ENCODE assay signal across 20 mouse cellular contexts in the genomic region with DNA sequence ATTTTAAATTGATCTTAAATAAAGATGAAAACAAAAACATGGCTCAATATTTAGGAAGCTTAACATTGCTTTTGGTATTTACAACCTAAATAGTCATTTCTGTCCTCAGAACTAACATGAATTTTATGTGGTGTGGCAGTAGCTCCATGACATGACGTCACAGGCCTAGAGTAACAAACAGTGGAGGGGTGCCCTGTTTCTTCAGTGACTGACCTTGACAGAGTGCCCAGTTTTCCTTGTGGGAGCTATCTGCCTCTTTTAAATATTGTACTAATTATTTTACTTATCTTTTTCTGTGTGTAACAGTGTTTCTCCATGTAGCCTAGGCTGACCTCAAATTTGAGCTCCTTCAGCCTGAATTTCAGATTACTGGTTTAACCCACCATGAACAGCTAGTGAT. TPM values are rescaled to one million over a fixed set of nuclear protein-coding genes. Genes with fewer than 3 reads are reported as not detected.
DNase-seq lines count a peak whose midpoint lies in the region; TF ChIP-seq lines count a peak whose summit lies in the region.
"Had no signal": no experiment of that assay in that cellular context is flagged by ENCODE, and none has a peak within 500 bp of the region (broad histone marks: within the 10 kb centered on the region; RNA-seq: fewer than 3 reads in every experiment).

No protein-coding gene starts in this region.

- H3K36me3 ChIP-seq in liver, adult 2 months (ENCODE audit: control insufficient read depth, insufficient read depth, low read length), result peaks cover 14% of the 10 kb centered on the region; the same call in 1 of the 2 replicates

- TF ChIP-seq CTCF in liver, adult 2 months (IDR thresholded peaks at IDR 0.05; ENCODE audit: low read depth, low read length), result no peak

- H3K27me3 ChIP-seq in liver, adult 2 months (ENCODE audit: control insufficient read depth, insufficient read depth, low read length), result no peaks in the 10 kb centered on the region
- H3K27me3 ChIP-seq: CH12.LX; embryonic facial prominence, embryonic 12.5 days; embryonic facial prominence, embryonic 15.5 days; hindbrain, embryonic 12.5 days; hindbrain, embryonic 15.5 days; Patski had no signal

- DNase-seq in adrenal gland, adult 2 months, result peak; percentile 55
- no peak for DNase-seq in adrenal gland, adult 18-20 months (ENCODE audit: low spot score in 2 of 2)
- peak; percentile 70 for DNase-seq in liver, adult 2 months (ENCODE audit: extremely low read depth, low read depth, low spot score)
- DNase-seq in liver, result no peak
- peak; percentile 48 to 52 for DNase-seq in adrenal gland, postnatal 36 days
- DNase-seq in testis, postnatal 14 days (ENCODE audit: low spot score), result peak; percentile 70
- no peak for DNase-seq in right cerebral cortex, postnatal 36 days (ENCODE audit: low spot score in 2 of 2)
- DNase-seq: B cell, adult 2 months; cerebellum, adult 18-20 months; cerebellum, adult 9-10 months; cerebellum, postnatal 25 days; forebrain, postnatal 0 days; gastrocnemius, adult 2 months; gastrocnemius, postnatal 14 days had no signal

- peaks cover 18% of the 10 kb centered on the region for H3K4me1 ChIP-seq in liver, adult 2 months (ENCODE audit: control insufficient read depth, insufficient read depth, low read length)
- H3K4me1 ChIP-seq: embryonic facial prominence, embryonic 12.5 days; embryonic facial prominence, embryonic 15.5 days; hindbrain, embryonic 12.5 days; hindbrain, embryonic 15.5 days had no signal

- H3K79me2 ChIP-seq in liver, adult 2 months (ENCODE audit: control insufficient read depth, insufficient read depth, low read length), result no peaks in the 10 kb centered on the region; the same call in 1 of the 2 replicates

- no peak overlapping the region for H3K4me3 ChIP-seq in liver, adult 2 months (ENCODE audit: insufficient read depth, low read depth, low read length)
- H3K4me3 ChIP-seq: embryonic facial prominence, embryonic 12.5 days; embryonic facial prominence, embryonic 15.5 days; gastrocnemius, adult 2 months; hindbrain, embryonic 12.5 days; hindbrain, embryonic 15.5 days had no signal

- no peak overlapping the region for H3K27ac ChIP-seq in liver, adult 2 months (replicated peaks; ENCODE audit: insufficient read depth, low read depth, low read length)
- H3K27ac ChIP-seq: embryonic facial prominence, embryonic 12.5 days; embryonic facial prominence, embryonic 15.5 days; gastrocnemius, adult 2 months; hindbrain, embryonic 12.5 days; hindbrain, embryonic 15.5 days had no signal

- H3K9ac ChIP-seq in liver, adult 2 months (ENCODE audit: low read depth, low read length), result no peak overlapping the region
- H3K9ac ChIP-seq: embryonic facial prominence, embryonic 12.5 days; embryonic facial prominence, embryonic 15.5 days; forebrain, postnatal 0 days; hindbrain, embryonic 12.5 days; hindbrain, embryonic 15.5 days had no signal

- TF ChIP-seq POLR2A in liver, adult 2 months (IDR thresholded peaks at IDR 0.05; ENCODE audit: extremely low read depth, insufficient read depth, low read length), result no peak

- WGBS in liver, adult 2 months, result 8% methylated on average over 1 of the region's 1 CpGs

RNA-seq across cellular contexts. Expression of a gene that starts 6.3 kb away (rescaled TPM):
- 10 to 100 TPM; 63.1 to 86.9 TPM for total RNA-seq in adrenal gland, adult 2 months (2021)
- polyA plus RNA-seq in adrenal gland, adult 2 months (2012; rRNA removed), result 32.4 and 39.5 TPM in 2 replicates
- total RNA-seq in adrenal gland, adult 18-20 months (2021), result 10 to 100 TPM; 69.8 to 82.6 TPM
- 22.2 and 25.6 TPM in 2 replicates for total RNA-seq in liver, adult 2 months (2014; rRNA removed)
- 33.6 and 35.4 TPM in 2 replicates for polyA plus RNA-seq in liver, adult 2 months (2012; rRNA removed)
- 10 to 100 TPM; 79.2 to 82.5 TPM for total RNA-seq in adrenal gland, postnatal 36 days (2021)

RNA-seq across cellular contexts. Expression of a gene that starts 15.0 kb away (rescaled TPM):
- total RNA-seq in adrenal gland, adult 2 months (2021), result 10 to 100 TPM; 18.5 to 20.4 TPM
- 1.4 and 1.6 TPM in 2 replicates for polyA plus RNA-seq in adrenal gland, adult 2 months (2012; rRNA removed)
- 10 to 100 TPM; 19.2 to 21.5 TPM for total RNA-seq in adrenal gland, adult 18-20 months (2021)
- total RNA-seq in liver, adult 2 months (2014; rRNA removed), result 8.3 and 9.1 TPM in 2 replicates
- 1.8 and 2.1 TPM in 2 replicates for polyA plus RNA-seq in liver, adult 2 months (2012; rRNA removed)
- 10 to 100 TPM; 20.8 to 23.1 TPM for total RNA-seq in adrenal gland, postnatal 36 days (2021)

RNA-seq across cellular contexts. Expression of a gene that starts 15.1 kb away (rescaled TPM):
- 1 to 10 TPM; 2.0 to 3.0 TPM for total RNA-seq in adrenal gland, adult 2 months (2021)
- 0.13 and 0.28 TPM in 2 replicates for polyA plus RNA-seq in adrenal gland, adult 2 months (2012; rRNA removed)
- 1 to 10 TPM; 1.4 TPM for total RNA-seq in adrenal gland, adult 18-20 months (2021)
- total RNA-seq in liver, adult 2 months (2014; rRNA removed), result 1.0 and 1.3 TPM in 2 replicates
- polyA plus RNA-seq in liver, adult 2 months (2012; rRNA removed), result 0.21 and 0.24 TPM in 2 replicates
- total RNA-seq in adrenal gland, postnatal 36 days (2021), result 1 to 10 TPM; 1.9 to 3.0 TPM

Comparison
In these comparisons a context has a peak if more than half of its experiments do, and no peak if none do; other contexts are left out.
1. DNase-seq: peak in adrenal gland, adult 2 months (single experiment), liver, adult 2 months (single experiment), adrenal gland, postnatal 36 days (2 of 2) and testis, postnatal 14 days (single experiment); none in adrenal gland, adult 18-20 months (0 of 2), liver (single experiment) and right cerebral cortex, postnatal 36 days (0 of 2).